Mouse (Mus musculus): ENCODE results near the gene Erf.

DNA sequence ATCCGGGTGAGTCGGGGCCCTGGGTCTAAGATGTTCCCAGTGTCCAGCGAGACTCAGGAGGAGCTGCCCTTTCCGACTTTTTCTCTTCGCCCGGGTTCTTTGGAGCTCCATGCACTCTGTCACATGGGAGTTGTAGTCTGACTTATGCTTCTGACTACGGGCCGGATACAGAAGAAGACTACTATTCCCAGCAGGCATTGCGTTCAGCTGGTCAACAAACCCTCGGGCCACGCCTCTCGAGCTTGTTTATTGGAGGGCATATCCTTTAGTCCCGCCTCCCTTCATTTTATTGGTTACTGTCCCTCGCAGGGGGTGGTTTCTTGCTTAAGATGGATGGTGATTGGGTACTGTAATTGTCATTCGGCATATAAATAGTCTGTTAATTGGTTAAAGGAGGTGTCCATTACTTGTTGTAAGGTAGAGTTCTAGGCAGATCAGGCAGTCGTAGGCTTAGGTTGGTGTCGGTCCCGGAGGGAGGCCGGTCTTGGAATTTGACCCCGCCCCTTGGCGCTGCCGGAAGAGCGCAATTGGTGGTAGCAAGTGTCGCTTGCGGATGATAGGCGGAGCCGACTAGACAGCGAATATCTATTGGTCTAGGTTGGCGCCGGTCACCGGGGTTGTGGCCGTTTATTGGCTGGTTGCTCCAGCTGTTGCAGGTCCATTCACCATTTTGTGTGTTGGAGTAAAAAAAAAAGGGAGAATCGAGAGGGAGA, 17.3 kb upstream of the Erf start:
- no peak for TF ChIP-seq POLR2A (IDR thresholded peaks at IDR 0.05; ENCODE audit: low read depth, low read length)
- TF ChIP-seq CTCF (conservative IDR thresholded peaks at IDR 0.05; ENCODE audit: insufficient read depth, insufficient read length, low read depth, low read length), result no peak

Measured in kidney, adult 2 months (tissue).